Mouse (Mus musculus): ENCODE measurements at regions not wholly inside any gene's neighbourhood (a gene's known extent, or its start where the extent isn't known, plus 50 kb on each side); places are given as distances from the start of the nearest gene placed in this dataset.

DNA sequence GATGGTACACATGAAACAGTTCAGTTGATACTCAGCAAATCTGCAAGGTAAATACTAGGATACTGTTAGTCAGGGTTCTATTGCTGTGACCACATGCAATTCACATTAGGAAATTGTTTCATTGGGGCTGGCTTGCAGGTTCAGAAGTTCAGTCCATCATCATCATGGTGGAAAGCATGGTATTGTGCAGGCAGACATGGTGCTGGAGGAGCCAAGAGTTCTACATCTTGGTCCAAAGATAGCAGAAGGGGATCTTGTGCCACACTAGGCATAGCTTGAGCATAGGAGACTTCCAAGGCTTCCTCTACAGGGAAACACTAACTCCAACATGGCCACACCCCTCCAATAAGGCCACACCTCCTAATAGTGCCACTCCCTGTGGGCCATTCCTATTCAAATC, 99.1 kb downstream of the Ier5 start:
- Histone ChIP-seq H3K4me2 (ENCODE audit: low read length) (no peak overlapping the region), H3K27ac (no peak overlapping the region), H3K27me3 (ENCODE audit: insufficient read depth, low read length) (no peaks in the 10 kb centered on the region), H3K9me3 (replicated peaks; ENCODE audit: low read length) (no peaks in the 10 kb centered on the region), H3K4me1 (replicated peaks; ENCODE audit: insufficient read depth, low read length) (no peaks in the 10 kb centered on the region), H3K4me3 (replicated peaks; ENCODE audit: low read depth, low read length) (no peak overlapping the region), H3K36me3 (ENCODE audit: insufficient read depth, low read length) (no peaks in the 10 kb centered on the region), H3K9ac (ENCODE audit: low read depth, low read length) (no peak overlapping the region)
- no peak for TF ChIP-seq CTCF (IDR thresholded peaks at IDR 0.05; ENCODE audit: low read depth)
- DNase-seq (ENCODE audit: low spot score) (no peak), ATAC-seq (replicated peaks; ENCODE audit: low FRiP score, low read depth) (no peak)

DNA sequence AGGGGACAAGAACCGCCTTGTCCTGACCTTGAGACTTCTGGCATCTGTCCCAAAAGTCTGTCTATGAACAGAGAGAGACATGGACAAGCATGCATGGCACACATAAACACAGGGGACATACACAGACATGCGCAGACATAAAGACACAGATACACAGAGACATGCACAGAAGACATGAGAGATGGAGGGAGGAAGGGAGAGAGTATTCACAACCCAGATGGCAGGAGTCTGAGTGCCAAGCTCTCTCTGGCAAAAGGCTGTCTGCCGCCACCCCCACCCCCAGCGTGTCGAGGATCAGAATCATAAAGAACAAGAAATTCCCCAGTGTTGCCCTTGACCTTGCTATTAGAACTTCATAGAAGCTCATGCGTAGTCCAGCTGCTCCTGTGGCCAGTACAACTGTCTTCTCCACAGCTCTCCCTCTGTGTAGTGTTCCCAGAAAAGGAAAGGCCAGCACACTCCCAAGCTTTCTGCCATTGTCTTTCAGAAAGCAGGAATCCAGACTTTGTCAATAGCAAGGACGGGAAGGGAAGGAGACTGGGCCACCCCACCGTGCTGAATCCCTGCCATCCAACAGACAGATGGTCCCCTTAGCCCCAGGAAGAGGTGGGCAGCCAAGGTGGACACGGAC, 99.8 kb downstream of the Ier5 start:
- no peak for TF ChIP-seq CTCF (IDR thresholded peaks at IDR 0.05; ENCODE audit: low read depth)
- Histone ChIP-seq H3K4me1 (replicated peaks; ENCODE audit: insufficient read depth, low read length) (no peaks in the 10 kb centered on the region), H3K4me3 (replicated peaks; ENCODE audit: low read depth, low read length) (no peak overlapping the region), H3K4me2 (ENCODE audit: low read length) (no peak overlapping the region), H3K27me3 (ENCODE audit: insufficient read depth, low read length) (no peaks in the 10 kb centered on the region), H3K27ac (no peak overlapping the region), H3K36me3 (ENCODE audit: insufficient read depth, low read length) (no peaks in the 10 kb centered on the region), H3K9ac (ENCODE audit: low read depth, low read length) (no peak overlapping the region), H3K9me3 (replicated peaks; ENCODE audit: low read length) (no peaks in the 10 kb centered on the region)
- ATAC-seq (replicated peaks; ENCODE audit: low FRiP score, low read depth): no peak
- no peak for DNase-seq (ENCODE audit: low spot score)
- 65% methylated on average over 9 of the region's 9 CpGs for WGBS

DNA sequence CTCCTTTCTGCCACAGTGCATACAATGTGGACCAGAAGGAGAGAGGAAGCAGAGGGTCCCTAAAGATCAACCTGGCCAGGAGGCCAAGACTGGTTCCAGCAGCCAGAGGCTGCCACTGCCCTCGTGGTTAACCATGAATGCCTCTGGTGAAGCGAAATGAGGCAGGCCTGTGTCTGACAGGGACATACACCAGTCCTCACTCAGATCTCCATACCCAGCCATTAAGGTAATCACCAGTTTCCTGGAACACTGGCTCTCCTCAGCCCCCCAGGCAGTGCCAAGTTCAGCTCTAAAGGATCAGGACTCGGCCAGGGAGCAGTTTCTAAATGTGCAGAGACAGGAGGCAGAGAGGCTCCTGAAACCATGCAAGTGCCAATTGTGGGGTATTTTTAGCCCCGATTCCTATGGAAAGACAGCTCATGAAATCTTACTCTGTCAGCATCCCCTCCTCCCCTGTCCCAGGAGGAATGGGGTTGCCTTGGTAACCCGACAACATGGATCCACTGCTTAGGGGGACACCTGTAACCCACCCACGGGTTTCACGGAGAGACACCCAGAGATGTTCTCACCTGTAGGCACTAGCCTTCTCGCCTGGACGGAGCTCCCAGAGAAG, 103.6 kb downstream of the Ier5 start:
- H3K27me3 ChIP-seq (ENCODE audit: insufficient read depth, low read length): no peaks in the 10 kb centered on the region
- no peaks in the 10 kb centered on the region for H3K9me3 ChIP-seq (replicated peaks; ENCODE audit: low read length)
- 68% methylated on average over 9 of the region's 9 CpGs for whole genome bisulfite sequencing
- H3K36me3 ChIP-seq (ENCODE audit: insufficient read depth, low read length): no peaks in the 10 kb centered on the region
- no peak for TF ChIP-seq CTCF (IDR thresholded peaks at IDR 0.05; ENCODE audit: low read depth)
- no peak overlapping the region for H3K9ac ChIP-seq (ENCODE audit: low read depth, low read length)
- no peak overlapping the region for H3K27ac ChIP-seq
- H3K4me2 ChIP-seq (ENCODE audit: low read length): no peak overlapping the region
- DNase-seq (ENCODE audit: low spot score): no peak
- H3K4me1 ChIP-seq (replicated peaks; ENCODE audit: insufficient read depth, low read length): no peaks in the 10 kb centered on the region
- no peak for ATAC-seq (replicated peaks; ENCODE audit: low FRiP score, low read depth)
- H3K4me3 ChIP-seq (replicated peaks; ENCODE audit: low read depth, low read length): no peak overlapping the region

GRCm38 (mm10) chr1:154993927-154994856, 105.2 kb downstream of the Ier5 start:
- no peaks in the 10 kb centered on the region for H3K4me1 ChIP-seq (replicated peaks; ENCODE audit: insufficient read depth, low read length)
- WGBS: 73% methylated on average over 21 of the region's 21 CpGs
- H3K4me3 ChIP-seq (replicated peaks; ENCODE audit: low read depth, low read length): no peak overlapping the region
- no peak overlapping the region for H3K9ac ChIP-seq (ENCODE audit: low read depth, low read length)
- no peaks in the 10 kb centered on the region for H3K27me3 ChIP-seq (ENCODE audit: insufficient read depth, low read length)
- TF ChIP-seq CTCF (IDR thresholded peaks at IDR 0.05; ENCODE audit: low read depth): no peak
- no peak for DNase-seq (ENCODE audit: low spot score)
- H3K9me3 ChIP-seq (replicated peaks; ENCODE audit: low read length): no peaks in the 10 kb centered on the region
- H3K36me3 ChIP-seq (ENCODE audit: insufficient read depth, low read length): no peaks in the 10 kb centered on the region
- no peak overlapping the region for H3K4me2 ChIP-seq (ENCODE audit: low read length)
- ATAC-seq (replicated peaks; ENCODE audit: low FRiP score, low read depth): no peak
- H3K27ac ChIP-seq: no peak overlapping the region

GRCm38 (mm10) chr1:154983325-154983724, 99.0 kb upstream of the Cacna1e start:
- H3K4me1 ChIP-seq (replicated peaks; ENCODE audit: insufficient read depth, low read length): no peaks in the 10 kb centered on the region
- H3K9ac ChIP-seq (ENCODE audit: low read depth, low read length): no peak overlapping the region
- no peaks in the 10 kb centered on the region for H3K9me3 ChIP-seq (replicated peaks; ENCODE audit: low read length)
- H3K4me2 ChIP-seq (ENCODE audit: low read length): no peak overlapping the region
- H3K36me3 ChIP-seq (ENCODE audit: insufficient read depth, low read length): no peaks in the 10 kb centered on the region
- no peak for DNase-seq (ENCODE audit: low spot score)
- no peak overlapping the region for H3K27ac ChIP-seq
- 74% methylated on average over 7 of the region's 7 CpGs for WGBS
- no peaks in the 10 kb centered on the region for H3K27me3 ChIP-seq (ENCODE audit: insufficient read depth, low read length)
- no peak for ATAC-seq (replicated peaks; ENCODE audit: low FRiP score, low read depth)
- 0 out of 2 replicates have a peak, but pooled peaks have one; percentile 4 for TF ChIP-seq CTCF (IDR thresholded peaks at IDR 0.05; ENCODE audit: low read depth)
- no peak overlapping the region for H3K4me3 ChIP-seq (replicated peaks; ENCODE audit: low read depth, low read length)

- no peaks in the 10 kb centered on the region for H3K27me3 ChIP-seq (ENCODE audit: insufficient read depth, low read length)
- no peak overlapping the region for H3K9ac ChIP-seq (ENCODE audit: low read depth, low read length)
- no peak overlapping the region for H3K4me3 ChIP-seq (replicated peaks; ENCODE audit: low read depth, low read length)
- H3K4me2 ChIP-seq (ENCODE audit: low read length): no peak overlapping the region
- WGBS: 88% methylated on average over 9 of the region's 9 CpGs
- no peaks in the 10 kb centered on the region for H3K9me3 ChIP-seq (replicated peaks; ENCODE audit: low read length)
- no peak for DNase-seq (ENCODE audit: low spot score)
- no peak for TF ChIP-seq CTCF (IDR thresholded peaks at IDR 0.05; ENCODE audit: low read depth)
- no peak overlapping the region for H3K27ac ChIP-seq
- H3K36me3 ChIP-seq (ENCODE audit: insufficient read depth, low read length): no peaks in the 10 kb centered on the region
- H3K4me1 ChIP-seq (replicated peaks; ENCODE audit: insufficient read depth, low read length): no peaks in the 10 kb centered on the region
- no peak for ATAC-seq (replicated peaks; ENCODE audit: low FRiP score, low read depth)
These were observed 98.5 kb upstream of the Cacna1e start for GRCm38 (mm10) chr1:154982836-154983235.

All from kidney, postnatal 0 days (tissue).